Mouse (Mus musculus): Measurements from ENCODE around the gene Mybpc3.

Mybpc3 gene

DNA sequence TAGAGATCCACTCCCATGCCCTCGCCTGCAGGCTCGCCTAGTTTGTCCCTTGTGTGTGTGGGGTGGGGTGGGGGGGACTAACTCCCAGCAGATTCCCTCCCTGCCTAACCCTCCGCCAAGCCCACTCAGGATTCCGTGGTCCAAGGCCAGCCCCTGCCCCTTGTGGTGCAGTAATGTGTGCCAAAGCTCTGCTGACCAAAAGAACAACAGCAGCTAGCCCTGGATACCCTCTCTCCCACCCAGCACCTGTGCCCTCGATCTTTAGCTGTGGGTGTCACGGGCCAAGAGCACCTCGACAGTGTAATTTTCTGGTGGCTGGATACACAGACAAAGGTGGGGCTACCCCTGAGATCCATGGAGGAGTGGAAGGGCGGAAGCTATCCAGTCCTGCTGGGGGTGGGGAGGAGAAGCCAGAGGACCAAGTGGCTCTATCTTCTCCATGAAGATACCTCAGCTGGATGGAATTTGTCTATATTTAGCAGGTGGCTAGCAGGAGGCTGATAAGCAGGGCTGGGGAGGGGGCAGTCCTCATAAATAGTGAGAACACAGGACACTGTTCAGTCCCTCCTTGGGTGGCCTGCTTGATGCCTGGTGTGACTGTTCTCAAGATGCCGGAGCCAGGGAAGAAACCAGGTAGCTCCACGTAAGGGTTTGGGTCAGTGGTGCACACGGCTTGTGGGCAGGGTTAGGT is at the start of gene Mybpc3:
Gene Mybpc3, plus strand, starts transcription at position 560 of the 691 bp plus-strand sequence.
- no peak for ATAC-seq (ENCODE audit: insufficient number of reproducible peaks, low FRiP score, low TSS enrichment)

DNA sequence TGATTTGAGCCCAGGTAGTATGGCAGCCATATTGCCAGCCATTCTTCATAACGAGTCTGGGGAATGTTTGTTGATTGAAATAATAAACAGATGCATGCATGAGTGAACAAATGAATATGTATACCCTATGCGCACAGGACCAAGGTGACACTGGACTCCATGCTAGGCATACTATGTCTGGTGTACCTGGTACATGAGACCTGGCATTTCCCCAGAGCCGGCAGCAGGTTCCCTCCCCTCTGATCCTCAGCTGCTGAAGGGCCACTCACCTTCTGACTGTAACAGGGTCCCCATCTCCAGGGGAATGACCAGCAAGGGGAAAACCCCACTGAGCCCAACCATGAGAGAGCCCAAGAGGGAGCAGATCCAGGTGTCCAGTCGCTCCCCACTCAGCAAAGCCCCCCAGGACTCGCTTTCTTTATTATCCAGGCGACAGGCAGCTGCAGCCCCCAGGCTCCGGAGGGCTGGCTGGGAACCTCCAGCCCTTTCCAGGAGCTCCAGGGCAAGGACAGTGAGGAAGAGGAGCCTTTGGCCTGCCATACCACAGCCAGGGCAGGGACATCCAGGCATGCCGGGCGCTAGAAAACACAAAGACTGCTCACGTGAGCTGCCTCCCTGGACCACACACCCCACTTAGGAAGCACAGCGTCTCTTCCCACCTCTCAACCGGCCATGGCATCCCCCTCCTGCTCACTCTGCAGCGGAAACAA is 49.6 kb upstream of the Mybpc3 start:
- ATAC-seq (ENCODE audit: insufficient number of reproducible peaks, low FRiP score, low TSS enrichment), result no peak

- ATAC-seq (ENCODE audit: insufficient number of reproducible peaks, low FRiP score, low TSS enrichment), result no peak
These were observed 49.1 kb upstream of the Mybpc3 start for GRCm38 (mm10) chr2:91068872-91069165.

- no peak for ATAC-seq (ENCODE audit: insufficient number of reproducible peaks, low FRiP score, low TSS enrichment)
These were observed 48.5 kb upstream of the Mybpc3 start for GRCm38 (mm10) chr2:91069306-91070000.

DNA sequence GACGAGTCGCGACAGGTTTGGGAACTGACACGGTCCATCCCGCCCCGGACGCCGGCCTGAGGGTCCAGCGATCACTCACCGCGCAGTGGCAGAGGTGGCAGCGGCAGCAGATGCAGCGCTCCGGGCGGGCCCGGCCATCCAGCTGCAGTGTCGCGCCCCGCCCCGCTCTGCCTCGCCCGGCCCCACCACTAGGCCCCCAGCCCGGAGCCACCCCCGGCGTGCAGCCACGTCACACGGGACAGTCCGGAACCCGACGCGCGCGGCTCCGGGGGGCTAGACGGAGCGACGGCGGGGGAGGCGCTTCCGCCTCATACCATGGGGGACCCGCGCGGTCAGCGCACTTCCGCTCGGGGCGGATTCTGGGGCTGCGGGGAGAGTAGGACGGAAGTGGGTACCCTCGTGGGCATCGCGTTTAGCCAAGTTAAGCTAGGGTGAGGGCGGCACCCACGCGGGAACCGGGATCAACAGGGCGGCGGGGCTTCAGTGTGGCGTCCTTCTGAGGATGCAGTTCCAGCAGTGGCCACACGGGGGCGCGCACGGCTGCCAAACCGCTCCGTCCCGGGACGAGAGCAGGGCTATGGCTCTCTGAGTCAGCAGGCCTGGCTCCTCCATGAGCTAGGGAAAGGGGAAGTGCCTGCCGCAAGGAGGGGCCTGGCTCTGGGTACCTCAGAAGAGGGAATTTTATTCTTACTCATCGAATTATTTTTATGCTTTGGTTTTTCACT is 47.7 kb upstream of the Mybpc3 start, which contains the start of gene Slc39a13:
Gene Slc39a13, minus strand, starts transcription at position 342 of the 725 bp plus-strand sequence.
- peak; percentile 89 for ATAC-seq (ENCODE audit: insufficient number of reproducible peaks, low FRiP score, low TSS enrichment)

GRCm38 (mm10) chr2:91071059-91071458 is 46.9 kb upstream of the Mybpc3 start:
- ATAC-seq (ENCODE audit: insufficient number of reproducible peaks, low FRiP score, low TSS enrichment), result no peak

DNA sequence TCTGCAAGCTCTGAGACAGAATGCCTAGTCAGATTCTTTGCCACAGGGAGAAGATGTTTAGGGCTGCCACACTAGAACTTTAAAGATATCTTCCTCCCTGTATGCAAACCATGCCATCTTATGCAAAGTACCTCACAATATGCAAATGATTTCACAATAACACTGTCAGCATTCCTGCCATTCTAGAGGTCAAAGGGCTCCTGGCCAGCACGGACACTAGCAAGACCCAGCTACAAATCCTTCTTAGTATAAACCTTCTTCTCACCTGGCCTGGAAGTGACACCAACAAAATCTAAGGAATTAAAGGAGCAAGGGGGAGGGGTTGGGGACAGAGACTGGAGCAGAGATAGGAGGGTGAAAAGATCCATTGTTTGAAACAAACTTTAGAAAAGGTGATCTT is 45.9 kb upstream of the Mybpc3 start:
- no peak for ATAC-seq (ENCODE audit: insufficient number of reproducible peaks, low FRiP score, low TSS enrichment)

DNA sequence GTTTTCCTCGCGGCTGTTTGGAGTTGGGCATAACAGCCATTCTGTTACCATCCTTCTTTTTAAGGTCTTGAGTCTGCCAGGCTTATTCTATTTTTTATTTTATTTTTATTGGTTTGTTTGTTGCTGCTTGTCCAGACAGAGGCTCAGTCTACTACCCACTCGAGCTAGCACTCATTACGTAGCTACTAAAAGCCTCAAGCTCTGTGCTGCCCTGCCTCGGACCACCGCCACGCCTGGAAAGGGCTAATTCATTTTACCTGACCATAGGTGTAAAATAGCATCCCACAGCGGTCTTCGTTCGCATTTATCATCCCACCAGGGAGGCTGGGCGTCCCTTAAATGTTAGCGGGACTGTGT is 40.0 kb upstream of the Mybpc3 start:
- ATAC-seq (ENCODE audit: insufficient number of reproducible peaks, low FRiP score, low TSS enrichment), result no peak

GRCm38 (mm10) chr2:91078314-91079025 is 39.5 kb upstream of the Mybpc3 start:
- no peak for ATAC-seq (ENCODE audit: insufficient number of reproducible peaks, low FRiP score, low TSS enrichment)

GRCm38 (mm10) chr2:91079026-91079384 is 38.9 kb upstream of the Mybpc3 start:
- no peak for ATAC-seq (ENCODE audit: insufficient number of reproducible peaks, low FRiP score, low TSS enrichment)

- ATAC-seq (ENCODE audit: insufficient number of reproducible peaks, low FRiP score, low TSS enrichment), result no peak
These were observed 37.0 kb upstream of the Mybpc3 start for GRCm38 (mm10) chr2:91080784-91081513.

DNA sequence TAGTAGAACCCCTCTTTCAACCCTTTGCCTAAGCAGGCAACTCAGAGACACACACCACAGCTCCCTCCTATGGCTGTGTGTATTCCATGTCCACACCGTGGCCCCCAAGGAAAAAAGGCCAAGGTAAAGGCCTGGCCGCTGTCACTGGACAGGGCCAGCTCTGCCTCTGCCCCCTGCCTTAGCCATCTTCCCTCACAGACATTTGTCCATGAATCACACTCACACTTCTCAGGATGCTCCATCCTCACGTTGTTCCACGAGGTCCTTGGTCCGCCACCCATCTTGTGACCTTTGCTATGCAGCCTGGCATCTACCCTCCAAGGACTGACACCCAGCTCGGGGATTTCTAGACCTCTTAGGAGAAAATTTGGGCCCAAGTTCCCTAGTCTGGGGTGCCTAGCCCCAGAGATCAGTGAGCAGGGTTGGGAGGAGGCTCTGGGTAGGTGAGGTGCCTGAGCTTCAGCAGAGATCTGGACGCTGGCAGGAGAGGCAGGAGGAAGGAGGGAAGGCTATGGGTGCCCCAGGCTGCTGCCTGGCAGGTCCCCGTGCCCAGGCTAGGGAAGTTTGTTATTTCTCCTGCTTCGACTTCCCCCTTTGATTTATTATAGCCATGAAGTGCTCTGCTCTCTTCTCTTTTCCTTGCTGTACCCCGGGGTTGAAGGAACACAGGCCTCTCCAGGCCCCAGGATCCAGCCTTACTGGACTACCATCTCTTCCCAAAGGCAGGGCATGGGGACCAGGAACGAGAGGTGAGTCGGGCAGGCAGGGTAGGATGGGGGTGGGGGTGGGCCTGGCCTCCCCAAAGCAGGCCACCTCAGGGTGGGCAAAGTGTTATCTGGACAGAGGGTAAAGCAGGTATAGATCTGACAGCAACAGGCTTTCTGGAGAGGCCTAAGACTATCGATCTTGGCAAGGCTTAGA is 35.9 kb upstream of the Mybpc3 start, which contains the start of gene Spi1:
Gene Spi1, plus strand, starts transcription at position 616 of the 921 bp plus-strand sequence.
- no peak for ATAC-seq (ENCODE audit: insufficient number of reproducible peaks, low FRiP score, low TSS enrichment)

GRCm38 (mm10) chr2:91082844-91083243 is 35.1 kb upstream of the Mybpc3 start:
- ATAC-seq (ENCODE audit: insufficient number of reproducible peaks, low FRiP score, low TSS enrichment), result no peak

DNA sequence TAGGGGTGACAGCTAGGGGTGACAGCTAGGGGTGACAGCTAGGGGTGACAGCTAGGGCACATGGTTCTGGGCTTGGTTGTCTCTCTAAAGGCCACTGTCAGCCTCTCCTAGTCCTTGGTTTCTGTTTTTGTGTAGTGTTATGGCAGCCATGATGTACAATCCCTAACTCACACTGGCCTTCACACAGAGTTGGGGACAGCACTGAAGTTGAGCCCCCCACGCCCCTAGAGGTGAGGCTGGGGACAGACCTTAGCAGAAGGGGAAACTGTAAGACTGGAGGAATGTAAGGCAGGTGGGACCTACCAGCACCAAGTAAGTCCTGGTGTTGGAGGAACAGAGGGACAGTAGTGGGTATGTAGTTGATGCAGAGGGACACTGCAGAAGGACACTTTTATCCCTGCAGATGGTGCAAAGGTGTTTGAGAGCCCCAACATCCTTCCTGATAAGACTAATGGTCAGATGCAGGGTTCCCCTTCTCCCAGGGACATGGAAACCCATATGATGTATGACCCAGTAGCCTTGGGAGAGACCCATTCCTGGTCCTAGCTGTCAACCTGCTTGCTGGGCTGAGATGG is 34.5 kb upstream of the Mybpc3 start:
- no peak for ATAC-seq (ENCODE audit: insufficient number of reproducible peaks, low FRiP score, low TSS enrichment)

GRCm38 (mm10) chr2:91084179-91084820 is 33.6 kb upstream of the Mybpc3 start:
- ATAC-seq (ENCODE audit: insufficient number of reproducible peaks, low FRiP score, low TSS enrichment), result no peak

GRCm38 (mm10) chr2:91085494-91086391 is 32.2 kb upstream of the Mybpc3 start:
- no peak for ATAC-seq (ENCODE audit: insufficient number of reproducible peaks, low FRiP score, low TSS enrichment)
